Mouse (Mus musculus) layer of hippocampus, adult 2 months (tissue): ENCODE data around the gene Impg2. TPM values are rescaled to one million over a fixed set of nuclear protein-coding genes. Genes with fewer than 3 reads are reported as not detected.

Experiments
- DNase-seq, 2 experiments: peaks; one replicate each; pipeline ENCODE4 v3.0.0; 2022; ENCODE audit warnings: low spot score in 2 of 2
- H3K27ac ChIP-seq: fragments of 200-600 bp; 2 replicates; pipeline ENCODE4 v1.8.1; 2022
- H3K4me3 ChIP-seq: fragments of 200-600 bp; 2 replicates; pipeline ENCODE4 v1.8.1; 2022; ENCODE audit warnings: mild to moderate bottlenecking
- CTCF ChIP-seq: fragments of 200-600 bp; conservative IDR thresholded peaks from 2 replicates; pipeline ENCODE4 v1.8.1; 2022; ENCODE audit warnings: antibody characterized with exemption, mild to moderate bottlenecking, moderate library complexity
- long read RNA-seq, 2 experiments: library from polyadenylated mRNA; stranded (forward); transcript quantifications; one replicate each; pipeline ENCODE4 v2.0.0; 2021; ENCODE audit warnings: borderline mapping rate in 2 of 2
- total RNA-seq, 2 experiments: library from RNA; stranded (reverse); gene quantifications; 2 replicates each; pipeline ENCODE4 v1.2.3; 2021

The Impg2 gene
- total RNA-seq = 1 to 10 TPM in 1 of 2 experiments, under 1 TPM in 1; 0.97 to 1.1 TPM
- long read RNA-seq, experiment 1 = 0 reads
- long read RNA-seq, experiment 2 = 0 reads

GRCm38 (mm10) chr16:56204051-56204450 is at the start of gene Impg2:
Impg2 (plus strand) TSS chr16:56204313.
- Histone ChIP-seq H3K4me3 (no peak within 1 kb of the TSS), H3K27ac (no peak within 1 kb of the TSS)
- TF ChIP-seq CTCF = no peak
- DNase-seq = no peak

GRCm38 (mm10) chr16:56163466-56163865 is 40.6 kb upstream of the Impg2 start:
- TF ChIP-seq CTCF = no peak
- no peak for DNase-seq
- Histone ChIP-seq H3K27ac (no peak overlapping the region), H3K4me3 (no peak overlapping the region)

GRCm38 (mm10) chr16:56170247-56170646 is 33.9 kb upstream of the Impg2 start:
- TF ChIP-seq CTCF = no peak
- peak; percentile 28 to 61 for DNase-seq
- no peak overlapping the region for H3K27ac ChIP-seq
- no peak overlapping the region for H3K4me3 ChIP-seq

- Histone ChIP-seq H3K27ac (no peak overlapping the region), H3K4me3 (no peak overlapping the region)
- DNase-seq = no peak
- TF ChIP-seq CTCF = peak; percentile 54
Measured at GRCm38 (mm10) chr16:56175867-56176581, 28.1 kb upstream of the Impg2 start.

GRCm38 (mm10) chr16:56186863-56187262 is 17.2 kb upstream of the Impg2 start:
- TF ChIP-seq CTCF = no peak
- no peak overlapping the region for H3K4me3 ChIP-seq
- no peak for DNase-seq
- H3K27ac ChIP-seq = no peak overlapping the region

- Histone ChIP-seq H3K4me3 (no peak overlapping the region), H3K27ac (no peak overlapping the region)
- DNase-seq = peak; percentile 76 to 78
- TF ChIP-seq CTCF = no peak
Measured at GRCm38 (mm10) chr16:56188198-56188597, 15.9 kb upstream of the Impg2 start.

- no peak overlapping the region for H3K27ac ChIP-seq
- TF ChIP-seq CTCF = no peak
- no peak for DNase-seq
- H3K4me3 ChIP-seq = no peak overlapping the region
Measured at GRCm38 (mm10) chr16:56212740-56213139, 8.6 kb downstream of the Impg2 start.

GRCm38 (mm10) chr16:56227686-56228085 is 23.6 kb downstream of the Impg2 start:
- DNase-seq = no peak
- Histone ChIP-seq H3K27ac (no peak overlapping the region), H3K4me3 (no peak overlapping the region)
- TF ChIP-seq CTCF = no peak

GRCm38 (mm10) chr16:56229455-56229854 is 25.3 kb downstream of the Impg2 start:
- no peak overlapping the region for H3K4me3 ChIP-seq
- no peak for TF ChIP-seq CTCF
- no peak for DNase-seq
- no peak overlapping the region for H3K27ac ChIP-seq

GRCm38 (mm10) chr16:56231300-56231699 is 27.2 kb downstream of the Impg2 start:
- peak; percentile 83 for TF ChIP-seq CTCF
- DNase-seq = peak; percentile 71 to 79
- no peak overlapping the region for H3K27ac ChIP-seq
- no peak overlapping the region for H3K4me3 ChIP-seq

GRCm38 (mm10) chr16:56232736-56233135 is 28.6 kb downstream of the Impg2 start:
- Histone ChIP-seq H3K27ac (no peak overlapping the region), H3K4me3 (no peak overlapping the region)
- DNase-seq = no peak
- TF ChIP-seq CTCF = no peak

- Histone ChIP-seq H3K27ac (no peak overlapping the region), H3K4me3 (no peak overlapping the region)
- TF ChIP-seq CTCF = no peak
- DNase-seq = no peak
Measured at GRCm38 (mm10) chr16:56246031-56246430, 41.9 kb downstream of the Impg2 start.

- H3K4me3 ChIP-seq = no peak overlapping the region
- TF ChIP-seq CTCF = no peak
- H3K27ac ChIP-seq = no peak overlapping the region
- no peak for DNase-seq
Measured at GRCm38 (mm10) chr16:56273917-56274316, 69.8 kb downstream of the Impg2 start.

- TF ChIP-seq CTCF = no peak
- DNase-seq = no peak
- Histone ChIP-seq H3K4me3 (no peak overlapping the region), H3K27ac (no peak overlapping the region)
Measured at GRCm38 (mm10) chr16:56279060-56279459, 74.9 kb downstream of the Impg2 start.
